In genomic region chr7:40622811-40623210, GRCm38 (mm10) we compare ENCODE assay signal across 9 mouse cellular contexts.
DNase-seq lines count a peak whose midpoint lies in the region; ATAC-seq lines count a peak whose summit lies in the region.
"Had no signal": no experiment of that assay in that cellular context is flagged by ENCODE, and none has a peak within 500 bp of the region (broad histone marks: within the 10 kb centered on the region; RNA-seq: fewer than 3 reads in every experiment).

No protein-coding gene starts in this region.

- 54% methylated on average over 3 of the region's 3 CpGs for WGBS in hindbrain, embryonic 13.5 days
- 65% methylated on average over 3 of the region's 3 CpGs for WGBS in hindbrain, embryonic 12.5 days

- DNase-seq in frontal cortex, postnatal 10 days (ENCODE audit: low spot score in 2 of 2): peak; percentile 52 to 57
- peak; percentile 80 for DNase-seq in kidney, postnatal 14 days
- peak; percentile 10 for DNase-seq in left cerebral cortex, postnatal 4 days
- no peak for DNase-seq in urinary bladder, postnatal 25 days (ENCODE audit: low spot score)

- no peak overlapping the region for H3K27ac ChIP-seq in hindbrain, embryonic 13.5 days
- no peak overlapping the region for H3K27ac ChIP-seq in hindbrain, embryonic 12.5 days
- H3K27ac ChIP-seq: neural tube, embryonic 12.5 days had no signal

- no peaks in the 10 kb centered on the region for H3K4me1 ChIP-seq in hindbrain, embryonic 13.5 days (replicated peaks)
- H3K4me1 ChIP-seq in hindbrain, embryonic 12.5 days: no peaks in the 10 kb centered on the region
- H3K4me1 ChIP-seq: neural tube, embryonic 12.5 days had no signal

- H3K4me2 ChIP-seq in hindbrain, embryonic 13.5 days: no peak overlapping the region
- no peak overlapping the region for H3K4me2 ChIP-seq in hindbrain, embryonic 12.5 days (replicated peaks)
- H3K4me2 ChIP-seq: neural tube, embryonic 12.5 days had no signal

- H3K4me3 ChIP-seq in hindbrain, embryonic 13.5 days: no peak overlapping the region
- no peak overlapping the region for H3K4me3 ChIP-seq in hindbrain, embryonic 12.5 days
- H3K4me3 ChIP-seq: neural tube, embryonic 12.5 days had no signal

- peak; percentile 36; the same call in 1 of the 2 replicates for ATAC-seq in hindbrain, embryonic 13.5 days (ENCODE audit: low FRiP score)
- ATAC-seq in hindbrain, embryonic 12.5 days (ENCODE audit: low FRiP score): no peak
- ATAC-seq in inflammation-experienced regulatory T-cells, adult 6 months: no peak
- ATAC-seq: Patski had no signal

- no peaks in the 10 kb centered on the region for H3K9me3 ChIP-seq in hindbrain, embryonic 13.5 days
- H3K9me3 ChIP-seq in hindbrain, embryonic 12.5 days (replicated peaks): no peaks in the 10 kb centered on the region
- H3K9me3 ChIP-seq: neural tube, embryonic 12.5 days had no signal

- H3K36me3 ChIP-seq in hindbrain, embryonic 13.5 days: no peaks in the 10 kb centered on the region
- no peaks in the 10 kb centered on the region for H3K36me3 ChIP-seq in hindbrain, embryonic 12.5 days
- H3K36me3 ChIP-seq: neural tube, embryonic 12.5 days had no signal

- no peaks in the 10 kb centered on the region for H3K27me3 ChIP-seq in hindbrain, embryonic 13.5 days
- no peaks in the 10 kb centered on the region for H3K27me3 ChIP-seq in hindbrain, embryonic 12.5 days
- H3K27me3 ChIP-seq: neural tube, embryonic 12.5 days; Patski had no signal

- no peak overlapping the region for H3K9ac ChIP-seq in hindbrain, embryonic 13.5 days
- H3K9ac ChIP-seq in hindbrain, embryonic 12.5 days: no peak overlapping the region
- H3K9ac ChIP-seq: neural tube, embryonic 12.5 days had no signal

- intact Hi-C loops in left cerebral cortex, postnatal 4 days (cut with DNase I): no loop called here
